9 mouse cellular contexts compared by ENCODE assay signal in the genomic region with DNA sequence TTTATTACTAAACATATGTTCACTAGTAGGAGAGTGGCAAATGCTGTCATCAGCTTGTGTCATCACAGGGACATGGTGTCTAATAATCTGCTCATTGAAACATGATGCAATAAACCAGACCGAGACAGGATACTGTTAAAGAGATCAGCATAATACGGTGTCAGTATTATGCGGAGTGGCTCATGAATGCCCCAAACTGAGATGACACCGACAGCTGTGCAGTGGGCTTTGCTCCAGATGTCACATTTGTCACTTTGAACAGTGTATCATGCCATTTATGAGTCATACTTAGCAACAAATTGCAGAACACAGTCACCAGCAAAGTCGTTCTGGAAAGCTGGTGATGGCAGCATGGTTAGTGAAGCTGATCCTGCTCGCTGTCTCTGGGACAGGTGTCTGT.
DNase-seq lines count a peak whose midpoint lies in the region; ATAC-seq and TF ChIP-seq lines count a peak whose summit lies in the region.
"Had no signal": no experiment of that assay in that cellular context is flagged by ENCODE, and none has a peak within 500 bp of the region (broad histone marks: within the 10 kb centered on the region; RNA-seq: fewer than 3 reads in every experiment).

No protein-coding gene starts in this region.

- H3K4me1 ChIP-seq in hindbrain, embryonic 14.5 days (replicated peaks; ENCODE audit: control insufficient read depth, insufficient read depth, low read length): no peaks in the 10 kb centered on the region
- H3K4me1 ChIP-seq in kidney, embryonic 16.5 days (ENCODE audit: insufficient read depth, low read length): no peaks in the 10 kb centered on the region

- peak; percentile 84 for ATAC-seq in hindbrain, embryonic 14.5 days (ENCODE audit: low FRiP score)
- ATAC-seq in kidney, embryonic 16.5 days (ENCODE audit: low FRiP score, low TSS enrichment): no peak

- DNase-seq in kidney, postnatal 14 days: peak; percentile 5
- no peak for DNase-seq in kidney, adult 11 months
- peak; percentile 31 for DNase-seq in brain, embryonic 14.5 days (ENCODE audit: low read depth)
- DNase-seq in hindbrain, embryonic 14.5 days (ENCODE audit: low spot score): peak; percentile 27
- DNase-seq in left cerebral cortex, adult 8-10 months (ENCODE audit: low spot score in 2 of 2): peak; percentile 2 to 10
- DNase-seq in T-cell, adult 2 months (ENCODE audit: low spot score): no peak
- DNase-seq in adrenal gland, postnatal 25 days: no peak
- DNase-seq: cerebellum, adult 11 months had no signal

- H3K9me3 ChIP-seq in hindbrain, embryonic 14.5 days (ENCODE audit: control insufficient read depth, low read length): no peaks in the 10 kb centered on the region
- no peaks in the 10 kb centered on the region for H3K9me3 ChIP-seq in kidney, embryonic 16.5 days (ENCODE audit: low read length)

- no peaks in the 10 kb centered on the region for H3K27me3 ChIP-seq in hindbrain, embryonic 14.5 days (ENCODE audit: control insufficient read depth, insufficient read depth, low read length)
- no peaks in the 10 kb centered on the region for H3K27me3 ChIP-seq in kidney, embryonic 16.5 days (ENCODE audit: insufficient read depth, low read length)

- WGBS in hindbrain, embryonic 14.5 days: 74% methylated on average over 6 of the region's 6 CpGs
- 81% methylated on average over 6 of the region's 6 CpGs for WGBS in kidney, embryonic 16.5 days

- no peaks in the 10 kb centered on the region for H3K36me3 ChIP-seq in hindbrain, embryonic 14.5 days (replicated peaks; ENCODE audit: control insufficient read depth, insufficient read depth)
- H3K36me3 ChIP-seq in kidney, embryonic 16.5 days (ENCODE audit: insufficient read depth, low read length): no peaks in the 10 kb centered on the region

- TF ChIP-seq POLR2A in brain, embryonic 14.5 days (IDR thresholded peaks at IDR 0.05; ENCODE audit: borderline replicate concordance, extremely low read depth, insufficient read depth, insufficient read length, poor library complexity, severe bottlenecking): no peak

- TF ChIP-seq CTCF in brain, embryonic 14.5 days (IDR thresholded peaks at IDR 0.05; ENCODE audit: borderline replicate concordance, extremely low read depth, insufficient read depth, insufficient read length): no peak

- no peak overlapping the region for H3K9ac ChIP-seq in hindbrain, embryonic 14.5 days
- H3K9ac ChIP-seq in kidney, embryonic 16.5 days (replicated peaks; ENCODE audit: low read length): no peak overlapping the region

- H3K4me3 ChIP-seq in hindbrain, embryonic 14.5 days (replicated peaks; ENCODE audit: low read length): no peak overlapping the region
- no peak overlapping the region for H3K4me3 ChIP-seq in kidney, embryonic 16.5 days (ENCODE audit: low read length)

- H3K4me2 ChIP-seq in hindbrain, embryonic 14.5 days (replicated peaks): no peak overlapping the region
- no peak overlapping the region for H3K4me2 ChIP-seq in kidney, embryonic 16.5 days (replicated peaks; ENCODE audit: low read depth, low read length)

- H3K27ac ChIP-seq in hindbrain, embryonic 14.5 days: no peak overlapping the region
- no peak overlapping the region for H3K27ac ChIP-seq in kidney, embryonic 16.5 days (ENCODE audit: low read length)

Comparison
In these comparisons a context has a peak if more than half of its experiments do, and no peak if none do; other contexts are left out.
1. DNase-seq: peak in kidney, postnatal 14 days (single experiment), brain, embryonic 14.5 days (single experiment), hindbrain, embryonic 14.5 days (single experiment) and left cerebral cortex, adult 8-10 months (2 of 2); none in kidney, adult 11 months (single experiment), T-cell, adult 2 months (single experiment) and adrenal gland, postnatal 25 days (single experiment).